Mouse (Mus musculus) lung, postnatal 0 days (tissue): ENCODE results near the gene A130010J15Rik. TPM values are rescaled to one million over a fixed set of nuclear protein-coding genes. Genes with fewer than 3 reads are reported as not detected.
A peak's percentile ranks its signal among the peaks of the same experiment; 100 is the strongest.

Experiments
- ATAC-seq: fragments of 200-750 bp; cut with Nextera tagmentation; 2 replicates; pipeline ENCODE4 v1.8.0; 2017; ENCODE audit warnings: moderate library complexity
- DNase-seq: peaks from one replicate; pipeline ENCODE4 v3.0.0-alpha.2; 2016; ENCODE audit warnings: low spot score
- H3K27ac ChIP-seq: fragments of 300-500 bp; sonication (generic); 2 replicates; pipeline ENCODE4 v1.5.1; 2014; ENCODE audit warnings: antibody characterized with exemption, mild to moderate bottlenecking, low read length, mixed read lengths
- H3K27me3 ChIP-seq: fragments of 300-500 bp; sonication (generic); replicated peaks from 2 replicates; pipeline ENCODE4 v1.6.1; 2014; ENCODE audit warnings: low read length, mixed read lengths; ENCODE audit not compliant: insufficient read depth
- H3K36me3 ChIP-seq: fragments of 300-500 bp; sonication (generic); 2 replicates; pipeline ENCODE4 v1.6.1; 2014; ENCODE audit warnings: low read length, mixed read lengths; ENCODE audit not compliant: insufficient read depth
- H3K4me1 ChIP-seq: fragments of 300-500 bp; sonication (generic); 2 replicates; pipeline ENCODE4 v1.6.1; 2014; ENCODE audit warnings: antibody characterized with exemption, low read depth, low read length, mixed read lengths; ENCODE audit not compliant: insufficient read depth
- H3K4me2 ChIP-seq: fragments of 300-500 bp; sonication (generic); replicated peaks from 2 replicates; pipeline ENCODE4 v1.6.1; 2014; ENCODE audit warnings: low read depth, mild to moderate bottlenecking, low read length, moderate library complexity, mixed read lengths
- H3K4me3 ChIP-seq: fragments of 300-500 bp; sonication (generic); 2 replicates; pipeline ENCODE4 v1.5.1; 2014; ENCODE audit warnings: low read depth, low read length
- H3K9ac ChIP-seq: fragments of 300-500 bp; sonication (generic); replicated peaks from 2 replicates; pipeline ENCODE4 v1.6.1; 2014; ENCODE audit warnings: low read depth, mild to moderate bottlenecking
- H3K9me3 ChIP-seq: fragments of 300-500 bp; sonication (generic); 2 replicates; pipeline ENCODE4 v1.6.1; 2016; ENCODE audit warnings: low read length, mixed read lengths
- CTCF ChIP-seq: IDR thresholded peaks from 2 replicates; pipeline ENCODE4 v1.5.1; 2016; ENCODE audit warnings: antibody characterized with exemption, mild to moderate bottlenecking
- EP300 ChIP-seq: IDR thresholded peaks from 2 replicates; pipeline ENCODE4 v1.6.1; 2016; ENCODE audit warnings: antibody characterized with exemption, mild to moderate bottlenecking, control low read depth
- WGBS: fragments of 180-500 bp; shearing (Covaris S2); extraction: QIAGEN DNeasy Blood & Tissue Kit; methylation state at CpG from one replicate; pipeline ENCODE4 v1.1.7; 2014; 5-methylcytosine and 5-hydroxymethylcytosine counted together
- polyA plus RNA-seq: library from polyadenylated mRNA; unstranded; fragments of >200 nt; fragmentation: Nextera tagmentation; extraction: Ambion mirVana; gene quantifications from 2 replicates; pipeline ENCODE4 v1.2.1, GENCODE M21; 2015

The A130010J15Rik gene
- polyA plus RNA-seq, 1 experiment from 2014 or later = 8.3 TPM

- H3K27ac ChIP-seq = peak overlapping the region; percentile 26; the same call in 1 of the 2 replicates
Measured at GRCm38 (mm10) chr1:193200640-193201382, 33.0 kb downstream of the A130010J15Rik start.

GRCm38 (mm10) chr1:193201383-193201778 lies 33.5 kb downstream of the A130010J15Rik start, which contains the start of gene Traf3ip3:
Gene Traf3ip3, minus strand, starts transcription at chr1:193201703.
- no peak within 1 kb of the TSS for H3K9ac ChIP-seq
- ATAC-seq (peak; percentile 52), DNase-seq (peak; percentile 51)
- no peaks in the 10 kb centered on the region for H3K27me3 ChIP-seq
- H3K27ac ChIP-seq = peak within 1 kb of the TSS; percentile 26; the same call in 1 of the 2 replicates
- H3K9me3 ChIP-seq = no peaks in the 10 kb centered on the region
- H3K4me2 ChIP-seq = no peak within 1 kb of the TSS
- no peak within 1 kb of the TSS for H3K4me3 ChIP-seq
- TF ChIP-seq EP300 = no peak
- TF ChIP-seq CTCF = no peak
- H3K4me1 ChIP-seq = no peaks in the 10 kb centered on the region
- H3K36me3 ChIP-seq = no peaks in the 10 kb centered on the region
- 45% methylated on average over 5 of the region's 5 CpGs for WGBS

More at GRCm38 (mm10) chr1:193200640-193201382, 33.0 kb downstream of the A130010J15Rik start:
- Histone ChIP-seq H3K4me1 (no peaks in the 10 kb centered on the region), H3K9me3 (no peaks in the 10 kb centered on the region), H3K27me3 (no peaks in the 10 kb centered on the region), H3K4me3 (no peak overlapping the region), H3K9ac (no peak overlapping the region), H3K36me3 (no peaks in the 10 kb centered on the region), H3K4me2 (no peak overlapping the region)
- 80% methylated on average over 8 of the region's 8 CpGs for WGBS
- TF ChIP-seq EP300 (no peak), CTCF (no peak)
- DNase-seq (no peak), ATAC-seq (no peak)

DNA sequence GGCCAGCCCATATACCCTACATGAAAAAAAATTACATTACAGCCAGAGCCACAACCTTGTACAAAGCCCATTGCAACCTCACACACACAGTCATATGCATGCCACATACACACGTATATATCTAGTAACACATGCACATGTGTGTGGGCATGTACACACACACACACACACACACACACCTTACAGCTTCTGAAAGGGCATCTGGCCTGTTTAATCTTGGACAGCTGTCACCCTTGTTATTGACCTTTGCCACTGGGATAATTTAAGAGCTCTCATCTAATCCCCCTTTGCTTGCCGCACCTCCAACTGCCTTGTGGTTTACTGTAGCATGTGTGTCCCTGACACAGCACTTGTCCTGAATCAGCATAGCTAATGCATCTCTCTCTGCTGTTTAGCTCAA lies 36.0 kb downstream of the A130010J15Rik start:
- TF ChIP-seq CTCF = no peak
- no peak for TF ChIP-seq EP300
- no peak overlapping the region for H3K27ac ChIP-seq
- WGBS = 75% methylated on average over 2 of the region's 2 CpGs
- H3K36me3 ChIP-seq = no peaks in the 10 kb centered on the region
- no peaks in the 10 kb centered on the region for H3K4me1 ChIP-seq
- H3K4me2 ChIP-seq = no peak overlapping the region
- no peak overlapping the region for H3K4me3 ChIP-seq
- DNase-seq (no peak), ATAC-seq (no peak)
- H3K9ac ChIP-seq = no peak overlapping the region
- H3K9me3 ChIP-seq = no peaks in the 10 kb centered on the region
- H3K27me3 ChIP-seq = no peaks in the 10 kb centered on the region

GRCm38 (mm10) chr1:193205431-193205830 lies 37.6 kb downstream of the A130010J15Rik start:
- H3K36me3 ChIP-seq = no peaks in the 10 kb centered on the region
- 87% methylated on average over 2 of the region's 2 CpGs for WGBS
- no peak overlapping the region for H3K9ac ChIP-seq
- no peak overlapping the region for H3K27ac ChIP-seq
- TF ChIP-seq EP300 (no peak), CTCF (no peak)
- H3K9me3 ChIP-seq = no peaks in the 10 kb centered on the region
- H3K27me3 ChIP-seq = no peaks in the 10 kb centered on the region
- ATAC-seq (no peak), DNase-seq (no peak)
- no peak overlapping the region for H3K4me2 ChIP-seq
- no peak overlapping the region for H3K4me3 ChIP-seq
- H3K4me1 ChIP-seq = no peaks in the 10 kb centered on the region

DNA sequence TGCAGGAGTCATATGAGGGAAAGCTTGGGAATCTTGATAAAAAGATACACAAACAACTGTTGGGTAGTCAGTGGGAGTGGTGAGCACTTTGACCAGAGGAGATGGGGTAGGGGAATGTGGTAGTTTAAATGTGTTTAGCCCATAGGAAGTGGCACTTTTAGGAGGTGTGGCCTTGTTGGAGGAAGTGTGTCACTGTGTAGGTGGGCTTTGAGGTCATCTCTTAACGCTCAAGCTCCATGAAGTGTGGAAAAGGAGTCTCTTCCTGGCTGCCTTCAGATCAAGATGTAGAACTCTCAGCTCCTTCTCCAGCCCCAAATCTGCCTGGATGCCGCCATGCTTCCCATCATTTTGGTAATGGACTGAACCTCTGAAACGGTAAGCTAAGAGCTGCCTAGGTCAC lies 39.7 kb downstream of the A130010J15Rik start, which contains the start of gene Lamb3:
TSS of gene Lamb3 (plus strand) at position 197 of the 400 bp plus-strand sequence.
- Histone ChIP-seq H3K27me3 (no peaks in the 10 kb centered on the region), H3K4me1 (no peaks in the 10 kb centered on the region), H3K4me2 (no peak within 1 kb of the TSS), H3K9me3 (no peaks in the 10 kb centered on the region), H3K36me3 (no peaks in the 10 kb centered on the region), H3K27ac (no peak within 1 kb of the TSS), H3K4me3 (no peak within 1 kb of the TSS), H3K9ac (no peak within 1 kb of the TSS)
- no peak for ATAC-seq
- TF ChIP-seq CTCF = no peak
- TF ChIP-seq EP300 = no peak
- DNase-seq = no peak
- 86% methylated on average over 3 of the region's 3 CpGs for WGBS

DNA sequence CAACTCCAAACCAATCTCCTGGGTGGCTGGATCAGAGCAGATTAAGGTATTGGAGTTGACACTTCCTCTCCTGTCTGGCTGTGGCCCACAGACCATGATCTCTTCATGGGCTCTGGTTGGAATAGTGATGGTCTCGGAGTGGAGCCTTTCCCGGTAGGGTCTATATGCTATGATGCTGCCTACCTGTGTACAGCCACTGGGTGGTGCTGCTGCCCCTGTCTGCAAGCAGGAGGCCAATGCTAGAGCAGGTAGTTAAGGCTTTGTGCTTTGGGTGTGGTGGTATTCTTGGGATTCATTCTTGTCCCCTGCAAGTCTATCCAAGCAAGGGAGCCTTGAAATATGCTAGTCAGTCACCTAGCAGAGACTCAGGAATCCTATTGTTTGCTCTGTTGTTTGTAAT lies 40.3 kb downstream of the A130010J15Rik start:
- Histone ChIP-seq H3K4me2 (no peak overlapping the region), H3K36me3 (no peaks in the 10 kb centered on the region), H3K27ac (no peak overlapping the region), H3K9ac (no peak overlapping the region), H3K27me3 (no peaks in the 10 kb centered on the region), H3K4me1 (no peaks in the 10 kb centered on the region), H3K9me3 (no peaks in the 10 kb centered on the region), H3K4me3 (no peak overlapping the region)
- no peak for TF ChIP-seq EP300
- peak; percentile 93 for TF ChIP-seq CTCF
- DNase-seq (peak; percentile 67), ATAC-seq (peak; percentile 52)
- 34% methylated on average over 2 of the region's 2 CpGs for WGBS
